Mouse (Mus musculus) intestine, embryonic 15.5 days (tissue): ENCODE data around the gene BC024978. TPM values are rescaled to one million over a fixed set of nuclear protein-coding genes. Genes with fewer than 3 reads are reported as not detected.
A peak's percentile ranks its signal among the peaks of the same experiment; 100 is the strongest.
"Not testable (repeated sequence)": the region's sequence is repeated elsewhere in the genome, so short reads cannot be mapped to it uniquely, and the experiment has no call there.

Source experiments
- ATAC-seq: fragments of 200-750 bp; cut with Nextera tagmentation; 2 replicates; pipeline ENCODE4 v1.8.0; 2017; ENCODE audit warnings: moderate TSS enrichment, moderate library complexity
- H3K27ac ChIP-seq: fragments of 300-500 bp; sonication (generic); 2 replicates; pipeline ENCODE4 v1.5.1; 2015; ENCODE audit warnings: mild to moderate bottlenecking, inconsistent platforms
- H3K27me3 ChIP-seq: fragments of 300-500 bp; sonication (generic); replicated peaks from 2 replicates; pipeline ENCODE4 v1.6.1; 2015; ENCODE audit warnings: inconsistent platforms
- H3K36me3 ChIP-seq: fragments of 300-500 bp; sonication (generic); 2 replicates; pipeline ENCODE4 v1.6.1; 2015; ENCODE audit warnings: inconsistent platforms
- H3K4me1 ChIP-seq: fragments of 300-500 bp; sonication (generic); replicated peaks from 2 replicates; pipeline ENCODE4 v1.6.1; 2015; ENCODE audit warnings: inconsistent platforms
- H3K4me2 ChIP-seq: fragments of 300-500 bp; sonication (generic); replicated peaks from 2 replicates; pipeline ENCODE4 v1.6.1; 2015; ENCODE audit warnings: mild to moderate bottlenecking, inconsistent platforms
- H3K4me3 ChIP-seq: fragments of 300-500 bp; sonication (generic); replicated peaks from 2 replicates; pipeline ENCODE4 v1.5.1; 2015; ENCODE audit warnings: inconsistent platforms
- H3K9ac ChIP-seq: fragments of 300-500 bp; sonication (generic); 2 replicates; pipeline ENCODE4 v1.6.1; 2015; ENCODE audit warnings: inconsistent platforms
- H3K9me3 ChIP-seq: fragments of 300-500 bp; sonication (generic); 2 replicates; pipeline ENCODE4 v1.6.1; 2016; ENCODE audit warnings: inconsistent platforms
- WGBS: fragments of 180-500 bp; shearing (Covaris S2); methylation state at CpG from one replicate; pipeline ENCODE4 v1.1.7; 2015; 5-methylcytosine and 5-hydroxymethylcytosine counted together
- polyA plus RNA-seq: library from polyadenylated mRNA; unstranded; fragments of >200 nt; fragmentation: Nextera tagmentation; extraction: Ambion mirVana; gene quantifications from 2 replicates; pipeline ENCODE4 v1.2.1, GENCODE M21; 2015

The BC024978 gene
- polyA plus RNA-seq, 1 experiment from 2014 or later, result 3.0 TPM

DNA sequence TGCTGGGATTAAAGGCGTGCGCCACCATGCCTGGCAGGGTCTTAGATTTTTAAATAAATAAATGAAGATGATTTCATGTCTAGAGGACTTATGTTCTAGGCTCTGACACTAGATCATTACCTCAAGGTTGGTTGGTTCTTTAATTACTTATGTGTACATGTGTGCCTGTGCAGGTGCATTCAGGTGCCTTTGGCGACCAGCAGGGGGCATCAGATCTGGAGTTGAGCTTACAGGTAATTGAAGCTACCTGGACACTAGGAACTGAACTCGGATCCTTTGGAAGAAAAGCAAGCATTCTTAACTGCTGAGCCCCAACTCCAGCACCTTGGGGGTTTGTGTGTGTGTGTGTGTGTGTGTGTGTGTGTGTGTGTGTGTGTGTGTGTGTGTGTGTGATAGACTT, 35.2 kb downstream of the BC024978 start:
- ATAC-seq, result no peak
- Histone ChIP-seq H3K27me3 (no peaks in the 10 kb centered on the region), H3K27ac (no peak overlapping the region), H3K9me3 (no peaks in the 10 kb centered on the region), H3K36me3 (no peaks in the 10 kb centered on the region), H3K4me2 (no peak overlapping the region), H3K4me3 (no peak overlapping the region), H3K4me1 (peaks cover 38% of the 10 kb centered on the region), H3K9ac (no peak overlapping the region)
- WGBS, result 79% methylated on average over 4 of the region's 4 CpGs

- no peaks in the 10 kb centered on the region for H3K36me3 ChIP-seq
- no peak overlapping the region for H3K9ac ChIP-seq
- H3K4me3 ChIP-seq, result no peak overlapping the region
- H3K4me2 ChIP-seq, result peak overlapping the region; percentile 79
- peaks cover 28% of the 10 kb centered on the region for H3K4me1 ChIP-seq
- no peak for ATAC-seq
- H3K27ac ChIP-seq, result peak overlapping the region; percentile 56
- WGBS, result 54% methylated on average over 7 of the region's 7 CpGs
- no peaks in the 10 kb centered on the region for H3K27me3 ChIP-seq
- H3K9me3 ChIP-seq, result no peaks in the 10 kb centered on the region
Measured at GRCm38 (mm10) chr7:27231693-27232331, 36.2 kb downstream of the BC024978 start.

DNA sequence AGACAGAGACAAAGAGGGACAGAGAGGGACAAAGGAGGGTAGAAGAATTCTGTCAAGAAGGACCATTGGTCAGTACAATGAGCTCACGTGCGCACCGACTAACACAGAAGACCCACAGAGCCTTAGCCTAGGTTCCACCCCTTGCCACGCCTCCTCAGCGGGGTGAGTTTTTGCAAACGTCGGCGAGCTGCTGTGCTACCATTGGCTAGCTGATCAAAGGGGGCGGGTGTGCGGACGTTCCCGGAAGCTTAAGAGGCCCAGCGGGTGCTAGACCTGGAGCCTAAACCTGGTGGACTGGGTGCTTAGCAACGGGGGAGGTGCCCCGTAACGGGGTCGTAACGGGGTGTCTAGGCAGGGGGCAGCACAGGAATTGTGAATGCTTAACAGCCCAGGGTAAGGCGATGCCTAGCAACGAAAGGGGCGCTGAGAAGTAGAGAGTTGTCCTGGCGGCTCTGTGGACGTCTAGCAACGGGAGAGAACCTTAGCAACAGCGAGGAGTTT, 37.2 kb downstream of the BC024978 start, which contains the start of gene Coq8b:
Coq8b (plus strand) TSS at position 243 of the 501 bp plus-strand sequence.
- H3K27me3 ChIP-seq, result no peaks in the 10 kb centered on the region
- 0 out of 2 replicates have a peak, but pooled peaks cover 2% of the 10 kb centered on the region for H3K36me3 ChIP-seq
- H3K4me2 ChIP-seq, result peak within 1 kb of the TSS; percentile 79
- peak within 1 kb of the TSS; percentile 66 for H3K4me3 ChIP-seq
- H3K4me1 ChIP-seq, result peaks cover 21% of the 10 kb centered on the region
- H3K9ac ChIP-seq, result peak within 1 kb of the TSS; percentile 59
- peak; percentile 91 for ATAC-seq
- H3K27ac ChIP-seq, result peak within 1 kb of the TSS; percentile 56
- no peaks in the 10 kb centered on the region for H3K9me3 ChIP-seq
- 0% methylated on average over 25 of the region's 25 CpGs for WGBS

GRCm38 (mm10) chr7:27233300-27233699, 37.7 kb downstream of the BC024978 start:
- ATAC-seq, result peak; percentile 28; the same call in 1 of the 2 replicates
- peak overlapping the region; percentile 66 for H3K4me3 ChIP-seq
- no peaks in the 10 kb centered on the region for H3K27me3 ChIP-seq
- peaks cover 21% of the 10 kb centered on the region for H3K4me1 ChIP-seq
- WGBS, result 5% methylated on average over 5 of the region's 6 CpGs
- H3K36me3 ChIP-seq, result 0 out of 2 replicates have a peak, but pooled peaks cover 2% of the 10 kb centered on the region
- H3K9ac ChIP-seq, result peak overlapping the region; percentile 59
- H3K9me3 ChIP-seq, result no peaks in the 10 kb centered on the region
- H3K27ac ChIP-seq, result peak overlapping the region; percentile 40; the same call in 1 of the 2 replicates
- peak overlapping the region; percentile 79 for H3K4me2 ChIP-seq

DNA sequence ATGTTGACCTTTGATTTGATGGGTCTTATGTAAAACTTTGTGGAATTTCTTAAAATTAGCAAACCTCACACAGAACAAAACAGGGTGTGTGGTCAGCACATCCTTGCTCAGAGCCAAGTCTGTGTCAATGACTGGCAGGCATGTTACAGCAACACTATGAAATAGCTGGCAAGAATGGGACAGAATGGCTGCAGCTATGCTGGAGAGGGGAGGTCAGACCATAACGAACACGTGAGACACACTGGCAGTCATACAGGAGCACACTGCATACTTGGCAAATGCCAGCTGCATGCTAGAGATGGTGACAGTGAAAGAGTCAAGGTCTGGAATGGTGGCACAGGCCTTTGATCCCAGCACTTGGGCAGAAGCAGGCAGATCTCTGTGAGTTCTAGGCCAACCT, 40.1 kb downstream of the BC024978 start:
- H3K36me3 ChIP-seq, result 0 out of 2 replicates have a peak, but pooled peaks cover 2% of the 10 kb centered on the region
- no peak overlapping the region for H3K27ac ChIP-seq
- peaks cover 16% of the 10 kb centered on the region for H3K4me1 ChIP-seq
- WGBS, result 89% methylated on average over 2 of the region's 2 CpGs
- H3K9ac ChIP-seq, result no peak overlapping the region
- no peak for ATAC-seq
- no peaks in the 10 kb centered on the region for H3K27me3 ChIP-seq
- H3K4me3 ChIP-seq, result no peak overlapping the region
- H3K4me2 ChIP-seq, result no peak overlapping the region
- H3K9me3 ChIP-seq, result no peaks in the 10 kb centered on the region

DNA sequence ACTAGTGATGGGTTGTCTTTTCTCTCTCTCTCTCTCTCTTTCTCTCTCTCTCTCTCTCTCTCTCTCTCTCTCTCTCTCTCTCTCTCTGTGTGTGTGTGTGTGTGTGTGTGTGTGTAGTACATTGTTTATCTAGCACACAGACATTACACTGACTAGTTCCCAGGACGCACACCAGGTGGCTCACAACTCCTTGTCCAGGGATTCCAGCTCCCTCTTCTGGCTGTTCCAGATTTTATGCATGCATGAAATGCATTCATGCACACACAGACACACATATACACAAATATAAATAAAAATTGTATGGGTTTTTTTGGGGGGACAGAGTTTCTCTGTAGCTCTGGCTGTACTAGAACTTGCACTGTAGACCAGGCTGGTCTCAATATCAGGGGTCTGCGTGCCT, 41.9 kb downstream of the BC024978 start:
- Histone ChIP-seq H3K36me3 (0 out of 2 replicates have a peak, but pooled peaks cover 2% of the 10 kb centered on the region), H3K4me1 (peaks cover 10% of the 10 kb centered on the region), H3K4me3 (no peak overlapping the region), H3K9ac (no peak overlapping the region), H3K27ac (no peak overlapping the region), H3K4me2 (no peak overlapping the region), H3K9me3 (no peaks in the 10 kb centered on the region), H3K27me3 (no peaks in the 10 kb centered on the region)
- WGBS, result 85% methylated on average over 2 of the region's 2 CpGs
- ATAC-seq, result no peak

GRCm38 (mm10) chr7:27238568-27238967, 43.0 kb downstream of the BC024978 start:
- H3K4me2 ChIP-seq, result no peak overlapping the region
- H3K4me1 ChIP-seq, result peaks cover 6% of the 10 kb centered on the region
- ATAC-seq, result no peak
- H3K9me3 ChIP-seq, result no peaks in the 10 kb centered on the region
- H3K27ac ChIP-seq, result no peak overlapping the region
- H3K27me3 ChIP-seq, result no peaks in the 10 kb centered on the region
- no peak overlapping the region for H3K4me3 ChIP-seq
- WGBS, result 86% methylated on average over 5 of the region's 5 CpGs
- 0 out of 2 replicates have a peak, but pooled peaks cover 7% of the 10 kb centered on the region for H3K36me3 ChIP-seq
- H3K9ac ChIP-seq, result no peak overlapping the region

DNA sequence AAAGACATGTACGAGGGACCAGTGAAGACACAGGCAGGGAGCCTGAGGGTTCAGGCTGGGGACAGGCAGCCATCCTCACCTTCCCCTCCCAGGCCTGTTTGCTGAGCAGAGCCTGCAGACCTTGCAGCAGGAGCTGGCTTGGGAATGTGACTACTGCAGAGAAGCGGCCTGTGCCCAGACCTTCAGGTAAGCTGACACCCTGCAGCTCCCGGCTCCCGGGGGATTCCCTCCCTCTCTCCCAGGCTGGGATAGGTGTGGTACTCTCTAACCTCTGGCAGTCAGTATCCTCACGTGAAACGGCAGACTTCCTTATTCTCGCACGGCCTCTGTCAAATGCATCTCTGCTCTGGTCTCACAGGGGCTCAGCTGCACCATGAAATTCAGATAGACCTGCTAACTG, 47.6 kb downstream of the BC024978 start:
- Histone ChIP-seq H3K9me3 (no peaks in the 10 kb centered on the region), H3K4me3 (no peak overlapping the region), H3K9ac (no peak overlapping the region), H3K27me3 (no peaks in the 10 kb centered on the region), H3K4me2 (no peak overlapping the region), H3K36me3 (peaks cover 8% of the 10 kb centered on the region; the same call in 1 of the 2 replicates), H3K4me1 (no peaks in the 10 kb centered on the region), H3K27ac (no peak overlapping the region)
- WGBS, result 55% methylated on average over 8 of the region's 8 CpGs
- no peak for ATAC-seq

GRCm38 (mm10) chr7:27244088-27244487, 48.5 kb downstream of the BC024978 start:
- H3K4me3 ChIP-seq, H3K4me2 ChIP-seq, ATAC-seq, H3K9me3 ChIP-seq, H3K27ac ChIP-seq, H3K4me1 ChIP-seq, H3K36me3 ChIP-seq, H3K9ac ChIP-seq, H3K27me3 ChIP-seq: not testable (repeated sequence)
- WGBS, result 88% methylated on average over 2 of the region's 2 CpGs

DNA sequence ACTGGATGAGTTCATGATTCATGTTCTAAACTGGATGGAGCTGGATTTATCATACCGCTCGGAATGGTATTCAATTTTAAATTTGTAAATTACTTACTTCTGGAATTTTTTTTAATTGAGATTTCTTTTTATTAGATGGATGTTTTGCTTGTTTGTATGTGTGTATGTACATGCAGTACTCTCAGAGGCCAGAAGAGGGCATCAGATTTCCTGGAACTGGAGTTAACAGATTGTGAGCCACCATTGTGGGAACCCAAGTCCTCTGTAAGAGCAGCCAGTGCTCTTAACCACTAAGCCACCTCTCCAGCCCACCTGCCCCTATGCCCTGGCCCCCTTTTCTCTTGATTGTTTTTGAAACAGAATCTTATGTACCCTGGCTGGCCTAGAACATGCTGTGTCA, 53.6 kb downstream of the BC024978 start:
- no peak for ATAC-seq
- no peak overlapping the region for H3K9ac ChIP-seq

DNA sequence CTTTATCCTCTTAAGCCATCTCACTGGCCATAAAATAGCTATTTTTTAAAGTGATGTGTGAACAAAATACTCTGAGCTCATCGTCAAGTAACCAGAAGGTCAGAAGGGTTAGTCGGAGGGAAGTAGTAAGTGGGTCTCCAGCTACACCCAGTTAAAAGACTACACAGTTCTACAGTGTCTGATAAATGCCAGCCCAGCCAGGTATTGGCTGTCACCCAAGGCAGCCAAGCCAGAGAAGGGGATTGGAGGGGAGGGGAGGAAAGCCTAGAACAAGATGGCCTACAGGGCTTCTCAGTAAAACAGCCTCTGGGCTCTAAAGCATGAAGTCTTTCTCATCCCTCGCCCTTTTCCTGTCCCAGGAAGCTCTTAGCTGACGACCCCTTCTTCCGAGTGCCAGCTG, 54.3 kb downstream of the BC024978 start:
- no peak overlapping the region for H3K4me3 ChIP-seq
- no peaks in the 10 kb centered on the region for H3K27me3 ChIP-seq
- H3K36me3 ChIP-seq, result 0 out of 2 replicates have a peak, but pooled peaks cover 5% of the 10 kb centered on the region
- 80% methylated on average over 5 of the region's 5 CpGs for WGBS
- no peak overlapping the region for H3K4me2 ChIP-seq
- no peaks in the 10 kb centered on the region for H3K4me1 ChIP-seq
- H3K9ac ChIP-seq, result no peak overlapping the region
- no peaks in the 10 kb centered on the region for H3K9me3 ChIP-seq
- ATAC-seq, result no peak
- no peak overlapping the region for H3K27ac ChIP-seq

More for the DNA sequence above, 53.6 kb downstream of the BC024978 start:
- H3K4me3 ChIP-seq, result no peak overlapping the region
- no peaks in the 10 kb centered on the region for H3K27me3 ChIP-seq
- no peaks in the 10 kb centered on the region for H3K4me1 ChIP-seq
- no peak overlapping the region for H3K4me2 ChIP-seq
- H3K36me3 ChIP-seq, result peaks cover 7% of the 10 kb centered on the region; the same call in 1 of the 2 replicates
- WGBS, result 91% methylated on average over 2 of the region's 2 CpGs
- H3K27ac ChIP-seq, result no peak overlapping the region
- no peaks in the 10 kb centered on the region for H3K9me3 ChIP-seq

- Histone ChIP-seq H3K4me3 (no peak overlapping the region), H3K27ac (no peak overlapping the region), H3K36me3 (0 out of 2 replicates have a peak, but pooled peaks cover 5% of the 10 kb centered on the region), H3K4me2 (no peak overlapping the region), H3K27me3 (no peaks in the 10 kb centered on the region), H3K9me3 (no peaks in the 10 kb centered on the region), H3K9ac (no peak overlapping the region), H3K4me1 (peaks cover 12% of the 10 kb centered on the region)
- WGBS, result 71% methylated on average over 6 of the region's 6 CpGs
- ATAC-seq, result peak; percentile 72
Measured at GRCm38 (mm10) chr7:27251946-27252345, 56.4 kb downstream of the BC024978 start.

- Histone ChIP-seq H3K27ac (no peak overlapping the region), H3K4me2 (no peak overlapping the region), H3K4me1 (peaks cover 33% of the 10 kb centered on the region), H3K36me3 (no peaks in the 10 kb centered on the region), H3K27me3 (no peaks in the 10 kb centered on the region), H3K9ac (no peak overlapping the region), H3K9me3 (no peaks in the 10 kb centered on the region), H3K4me3 (no peak overlapping the region)
- ATAC-seq, result no peak
- WGBS, result 49% methylated on average over 3 of the region's 3 CpGs
Measured at GRCm38 (mm10) chr7:27255721-27256120, 60.1 kb downstream of the BC024978 start.
